Mouse (Mus musculus): ENCODE data around the gene 4930502E18Rik.
"Not testable (repeated sequence)": the region's sequence is repeated elsewhere in the genome, so short reads cannot be mapped to it uniquely, and the experiment has no call there.

GRCm38 (mm10) chrX:53682650-53683049, 42.0 kb upstream of the 4930502E18Rik start:
- TF ChIP-seq CTCF (IDR thresholded peaks at IDR 0.05; ENCODE audit: low read depth, low read length); GATA1 (IDR thresholded peaks at IDR 0.05; ENCODE audit: borderline replicate concordance, low read length): not testable (repeated sequence)

Measured in G1E (cell line).